Mouse (Mus musculus): ENCODE data around the gene Nanos2.

GRCm38 (mm10) chr7:19003902-19004630 is 16.9 kb downstream of the Nanos2 start, which contains the start of gene Irf2bp1:
- TF ChIP-seq CTCF (IDR thresholded peaks at IDR 0.05; ENCODE audit: low read depth) (no peak), EP300 (IDR thresholded peaks at IDR 0.05; ENCODE audit: low read depth) (no peak)

All from heart, postnatal 0 days (tissue).